Mouse (Mus musculus) forebrain, embryonic 12.5 days (tissue): Measurements from ENCODE around the gene Foxc2. TPM values are rescaled to one million over a fixed set of nuclear protein-coding genes. Genes with fewer than 3 reads are reported as not detected.

Experiments
- ATAC-seq: fragments of 200-750 bp; cut with Nextera tagmentation; 2 replicates; pipeline ENCODE4 v1.8.0; 2017; ENCODE audit warnings: moderate TSS enrichment; ENCODE audit not compliant: low FRiP score
- H3K27ac ChIP-seq: fragments of 300-500 bp; sonication (generic); 2 replicates; pipeline ENCODE4 v1.5.1; 2016; ENCODE audit warnings: mild to moderate bottlenecking
- H3K27me3 ChIP-seq: fragments of 300-500 bp; sonication (generic); 2 replicates; pipeline ENCODE4 v1.6.1; 2016; ENCODE audit warnings: mild to moderate bottlenecking
- H3K36me3 ChIP-seq: fragments of 300-500 bp; sonication (generic); replicated peaks from 2 replicates; pipeline ENCODE4 v1.6.1; 2016; ENCODE audit warnings: mild to moderate bottlenecking
- H3K4me1 ChIP-seq: fragments of 300-500 bp; sonication (generic); 2 replicates; pipeline ENCODE4 v1.6.1; 2016
- H3K4me2 ChIP-seq: fragments of 300-500 bp; sonication (generic); 2 replicates; pipeline ENCODE4 v1.6.1; 2016; ENCODE audit warnings: mild to moderate bottlenecking, moderate library complexity
- H3K4me3 ChIP-seq: fragments of 300-500 bp; sonication (generic); replicated peaks from 2 replicates; pipeline ENCODE4 v1.5.1; 2016; ENCODE audit warnings: mild to moderate bottlenecking
- H3K9ac ChIP-seq: fragments of 300-500 bp; sonication (generic); 2 replicates; pipeline ENCODE4 v1.6.1; 2016; ENCODE audit warnings: mild to moderate bottlenecking
- H3K9me3 ChIP-seq: fragments of 300-500 bp; sonication (generic); 2 replicates; pipeline ENCODE4 v1.6.1; 2016
- WGBS: fragments of 180-500 bp; shearing (Covaris S2); methylation state at CpG from one replicate; pipeline ENCODE4 v1.1.7; 2016; 5-methylcytosine and 5-hydroxymethylcytosine counted together
- polyA plus RNA-seq: library from polyadenylated mRNA; unstranded; fragments of >200 nt; fragmentation: Nextera tagmentation; extraction: Ambion mirVana; gene quantifications from 2 replicates; pipeline ENCODE4 v1.2.1, GENCODE M21; 2016

The Foxc2 gene
- polyA plus RNA-seq, 1 experiment from 2014 or later: 4.6 TPM

GRCm38 (mm10) chr8:121088871-121089630 is 26.9 kb upstream of the Foxc2 start:
- no peaks in the 10 kb centered on the region for H3K9me3 ChIP-seq
- H3K27ac ChIP-seq: no peak overlapping the region
- under 1% methylated on average over 40 of the region's 40 CpGs for WGBS
- H3K9ac ChIP-seq: no peak overlapping the region
- H3K4me3 ChIP-seq: no peak overlapping the region
- H3K4me1 ChIP-seq: peaks cover 11% of the 10 kb centered on the region
- H3K4me2 ChIP-seq: no peak overlapping the region
- peaks cover 99% of the 10 kb centered on the region for H3K27me3 ChIP-seq
- no peak for ATAC-seq
- H3K36me3 ChIP-seq: no peaks in the 10 kb centered on the region

GRCm38 (mm10) chr8:121089631-121090380 is 26.2 kb upstream of the Foxc2 start:
- H3K27ac ChIP-seq: no peak overlapping the region
- no peaks in the 10 kb centered on the region for H3K9me3 ChIP-seq
- H3K36me3 ChIP-seq: no peaks in the 10 kb centered on the region
- no peak for ATAC-seq
- no peak overlapping the region for H3K9ac ChIP-seq
- no peak overlapping the region for H3K4me2 ChIP-seq
- peaks cover 96% of the 10 kb centered on the region for H3K27me3 ChIP-seq
- H3K4me3 ChIP-seq: no peak overlapping the region
- H3K4me1 ChIP-seq: peaks cover 3% of the 10 kb centered on the region
- WGBS: 2% methylated on average over 32 of the region's 32 CpGs

GRCm38 (mm10) chr8:121090716-121091115 is 25.3 kb upstream of the Foxc2 start:
- 0% methylated on average over 1 of the region's 1 CpGs for WGBS
- ATAC-seq: no peak
- Histone ChIP-seq H3K4me2 (no peak overlapping the region), H3K27ac (no peak overlapping the region), H3K4me3 (no peak overlapping the region), H3K27me3 (peaks cover 87% of the 10 kb centered on the region), H3K36me3 (no peaks in the 10 kb centered on the region), H3K9me3 (no peaks in the 10 kb centered on the region), H3K4me1 (no peaks in the 10 kb centered on the region; the same call in 1 of the 2 replicates), H3K9ac (no peak overlapping the region)

GRCm38 (mm10) chr8:121092141-121092540 is 23.8 kb upstream of the Foxc2 start:
- ATAC-seq: peak; percentile 30; the same call in 1 of the 2 replicates
- H3K4me3 ChIP-seq: no peak overlapping the region
- WGBS: 30% methylated on average over 6 of the region's 6 CpGs

DNA sequence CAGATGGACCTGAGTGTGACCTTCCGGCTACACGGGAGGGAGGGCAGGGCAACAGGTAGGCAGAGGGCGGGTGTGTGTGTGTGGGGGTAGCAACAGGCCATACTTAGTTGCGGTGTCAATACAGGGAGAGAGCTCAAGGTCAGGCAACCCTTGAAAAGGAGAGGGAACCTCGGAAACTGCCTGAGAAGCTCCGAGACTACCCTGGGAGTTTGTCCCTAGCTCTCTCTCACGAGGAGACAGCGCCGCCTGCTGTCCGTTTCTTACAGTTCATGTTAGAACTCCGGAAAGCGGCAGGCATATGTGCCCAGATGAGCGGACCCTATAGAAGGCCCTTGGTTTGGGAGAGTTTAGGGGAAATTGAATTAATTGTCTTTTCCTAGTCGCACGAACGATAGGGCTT is 23.3 kb upstream of the Foxc2 start:
- H3K36me3 ChIP-seq: peaks cover 16% of the 10 kb centered on the region
- WGBS: 4% methylated on average over 16 of the region's 16 CpGs
- peak; percentile 45 for ATAC-seq

More at GRCm38 (mm10) chr8:121092141-121092540, 23.8 kb upstream of the Foxc2 start:
- Histone ChIP-seq H3K27ac (no peak overlapping the region), H3K4me2 (no peak overlapping the region), H3K4me1 (no peaks in the 10 kb centered on the region; the same call in 1 of the 2 replicates), H3K36me3 (peaks cover 11% of the 10 kb centered on the region), H3K9me3 (no peaks in the 10 kb centered on the region), H3K9ac (no peak overlapping the region), H3K27me3 (peaks cover 72% of the 10 kb centered on the region)

DNA sequence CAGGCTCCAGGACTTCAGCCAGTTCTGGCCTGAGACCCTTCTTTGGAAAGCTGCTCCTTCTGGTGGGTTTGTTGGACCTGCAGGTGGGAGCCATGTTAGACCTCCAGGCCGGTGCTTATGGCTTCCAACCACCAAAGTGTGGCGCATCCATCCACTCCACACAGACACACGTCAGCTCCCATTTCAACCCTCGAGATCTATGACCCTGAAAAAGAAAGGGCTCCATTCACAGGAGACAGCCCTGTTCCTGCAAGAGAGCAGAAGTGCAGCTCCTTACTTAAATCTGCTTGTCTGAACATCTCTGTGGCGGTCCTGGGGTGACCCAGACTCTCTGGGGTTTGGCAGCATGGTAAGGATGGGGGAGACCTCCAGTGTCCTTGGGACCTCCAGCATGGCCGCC is 22.5 kb upstream of the Foxc2 start:
- no peak overlapping the region for H3K4me2 ChIP-seq
- no peak overlapping the region for H3K4me3 ChIP-seq
- no peak overlapping the region for H3K9ac ChIP-seq
- ATAC-seq: no peak
- H3K4me1 ChIP-seq: no peaks in the 10 kb centered on the region; the same call in 1 of the 2 replicates
- H3K9me3 ChIP-seq: no peaks in the 10 kb centered on the region
- H3K27ac ChIP-seq: no peak overlapping the region
- H3K27me3 ChIP-seq: peaks cover 60% of the 10 kb centered on the region
- H3K36me3 ChIP-seq: peaks cover 24% of the 10 kb centered on the region
- WGBS: 68% methylated on average over 6 of the region's 6 CpGs

More for the DNA sequence above, 23.3 kb upstream of the Foxc2 start:
- Histone ChIP-seq H3K27me3 (peaks cover 68% of the 10 kb centered on the region), H3K4me1 (no peaks in the 10 kb centered on the region; the same call in 1 of the 2 replicates), H3K4me3 (no peak overlapping the region), H3K4me2 (no peak overlapping the region), H3K9ac (no peak overlapping the region), H3K27ac (no peak overlapping the region), H3K9me3 (no peaks in the 10 kb centered on the region)

GRCm38 (mm10) chr8:121104049-121104818 is 11.7 kb upstream of the Foxc2 start:
- Histone ChIP-seq H3K36me3 (peaks cover 57% of the 10 kb centered on the region), H3K4me2 (no peak overlapping the region), H3K27ac (no peak overlapping the region), H3K9me3 (no peaks in the 10 kb centered on the region), H3K4me3 (no peak overlapping the region), H3K9ac (no peak overlapping the region), H3K4me1 (peaks cover 15% of the 10 kb centered on the region), H3K27me3 (no peaks in the 10 kb centered on the region)
- peak; percentile 33; the same call in 1 of the 2 replicates for ATAC-seq
- WGBS: 47% methylated on average over 17 of the region's 17 CpGs

DNA sequence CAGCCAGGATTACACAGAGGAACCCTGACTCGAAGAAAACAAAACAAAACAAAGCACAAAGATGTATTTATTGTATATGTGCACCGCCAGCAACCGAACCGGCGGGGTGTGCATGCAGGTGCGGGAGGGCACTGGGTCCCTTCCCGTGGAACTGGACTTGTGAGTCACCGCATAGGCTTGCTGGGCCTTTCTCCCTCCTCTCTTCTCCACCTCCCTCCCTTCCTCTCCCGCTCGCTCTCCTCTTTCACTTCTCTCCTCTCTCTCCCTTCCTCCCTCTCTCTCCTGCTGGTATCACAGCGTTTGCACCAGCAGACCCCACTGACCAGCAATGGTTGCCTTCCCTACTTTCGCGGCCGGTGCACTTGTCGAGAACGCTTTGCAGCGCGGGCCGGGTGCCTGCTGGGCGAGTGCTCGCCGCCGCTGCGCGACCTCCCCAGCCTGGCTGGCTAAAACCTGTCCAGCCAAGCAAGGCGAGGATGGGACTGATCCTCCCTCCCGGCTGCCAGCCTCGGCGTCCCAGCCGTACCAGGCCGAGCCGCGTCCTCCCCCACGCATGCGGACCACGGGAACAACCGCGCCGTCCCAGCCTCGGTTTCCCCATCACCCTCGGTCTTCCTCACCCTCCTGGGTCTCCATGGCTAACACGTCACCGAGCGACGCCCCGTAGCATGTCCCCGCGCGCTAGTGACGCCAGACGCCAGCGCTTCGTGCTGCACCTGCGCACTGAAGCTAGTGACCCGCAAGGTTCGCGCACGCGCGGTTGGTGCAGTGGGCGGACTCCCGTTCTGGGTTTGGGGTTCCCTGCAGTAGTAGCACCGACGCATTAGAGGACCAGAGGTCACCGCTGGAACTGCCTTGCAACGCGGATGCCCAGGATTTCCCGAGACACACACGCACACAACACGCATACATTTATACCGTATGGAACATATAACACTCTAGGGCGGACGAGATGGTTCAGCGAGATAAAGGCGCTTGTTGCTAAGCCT is 8.0 kb upstream of the Foxc2 start, which contains the start of gene Mthfsd:
Gene Mthfsd, minus strand, starts transcription at position 725 of the 989 bp plus-strand sequence.
- Histone ChIP-seq H3K4me1 (peaks cover 15% of the 10 kb centered on the region), H3K27ac (peak within 1 kb of the TSS; percentile 73), H3K4me3 (peak within 1 kb of the TSS; percentile 89), H3K9me3 (no peaks in the 10 kb centered on the region), H3K4me2 (peak within 1 kb of the TSS; percentile 94), H3K27me3 (peaks cover 27% of the 10 kb centered on the region), H3K9ac (peak within 1 kb of the TSS; percentile 92), H3K36me3 (peaks cover 19% of the 10 kb centered on the region)
- ATAC-seq: peak; percentile 92
- WGBS: 1% methylated on average over 75 of the region's 75 CpGs

DNA sequence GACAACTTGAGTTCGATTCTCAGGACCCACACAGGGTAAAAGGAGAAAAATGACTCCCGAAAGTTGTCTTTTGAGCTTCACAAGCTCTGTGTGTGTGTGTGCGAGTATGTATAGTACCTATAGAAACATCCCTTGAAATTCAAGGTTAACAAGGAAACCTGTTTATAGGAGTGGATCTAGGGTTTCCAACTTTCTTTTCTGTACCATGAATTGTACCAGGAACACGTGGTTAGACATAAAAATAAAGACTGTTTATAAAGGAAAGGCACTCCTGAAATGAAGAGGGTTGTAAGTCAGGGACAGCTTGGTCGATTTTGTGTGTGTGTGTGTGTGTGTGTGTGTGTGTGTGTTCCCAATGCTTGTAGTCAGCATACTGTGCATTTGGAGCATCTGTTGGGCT is 7.3 kb upstream of the Foxc2 start:
- H3K36me3 ChIP-seq: peaks cover 13% of the 10 kb centered on the region
- peaks cover 17% of the 10 kb centered on the region for H3K4me1 ChIP-seq
- no peak for ATAC-seq
- peak overlapping the region; percentile 89 for H3K4me3 ChIP-seq
- H3K27me3 ChIP-seq: peaks cover 32% of the 10 kb centered on the region
- H3K4me2 ChIP-seq: peak overlapping the region; percentile 94
- 16% methylated on average over 5 of the region's 5 CpGs for WGBS
- no peaks in the 10 kb centered on the region for H3K9me3 ChIP-seq
- peak overlapping the region; percentile 92 for H3K9ac ChIP-seq
- H3K27ac ChIP-seq: peak overlapping the region; percentile 31; the same call in 1 of the 2 replicates

- Histone ChIP-seq H3K9ac (no peak overlapping the region), H3K27me3 (peaks cover 57% of the 10 kb centered on the region), H3K27ac (no peak overlapping the region), H3K36me3 (no peaks in the 10 kb centered on the region), H3K4me2 (no peak overlapping the region), H3K9me3 (no peaks in the 10 kb centered on the region), H3K4me1 (peaks cover 24% of the 10 kb centered on the region), H3K4me3 (no peak overlapping the region)
- ATAC-seq: no peak
- WGBS: 51% methylated on average over 7 of the region's 7 CpGs
These were observed 4.6 kb upstream of the Foxc2 start for GRCm38 (mm10) chr8:121111145-121111907.
